Mouse (Mus musculus): Measurements from ENCODE around the gene P2rx2. TPM values are rescaled to one million over a fixed set of nuclear protein-coding genes. Genes with fewer than 3 reads are reported as not detected.

The P2rx2 gene
- under 1 TPM in 3 of 4 experiments, not detected in 1; 0.21 to 0.39 (median 0.27) TPM for total RNA-seq (2022)

DNA sequence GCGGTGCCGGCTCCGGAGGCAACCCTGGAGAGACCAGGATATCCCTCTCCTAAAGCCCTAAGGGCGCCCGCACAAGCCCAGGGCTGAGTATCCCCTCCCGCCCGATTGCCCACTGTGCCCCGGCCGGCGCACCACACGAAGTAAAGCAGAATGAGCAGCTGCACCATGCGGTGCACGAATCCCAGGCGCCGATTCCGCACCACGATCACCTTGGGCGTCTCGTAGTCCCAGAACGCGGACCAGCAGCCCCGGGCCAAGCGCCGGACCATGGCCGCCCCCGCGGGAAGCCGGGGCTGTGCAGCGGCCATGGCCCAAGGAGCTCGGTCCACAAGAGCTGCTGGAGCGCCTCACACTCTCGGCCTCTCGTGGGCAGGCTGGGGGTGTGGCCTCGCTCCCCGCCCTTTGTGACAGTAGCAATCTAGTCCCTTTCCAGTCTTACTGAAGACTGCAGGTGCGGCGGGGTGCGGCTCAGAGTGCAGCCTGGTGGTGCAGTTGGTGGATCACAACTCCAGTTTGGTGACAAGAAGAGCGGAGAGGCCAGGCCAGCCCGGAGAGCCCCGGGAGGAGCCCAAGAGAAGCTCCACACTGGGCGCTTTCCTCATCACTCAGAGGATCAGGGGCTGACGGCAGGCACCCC is at the start of gene P2rx2:
Gene P2rx2, minus strand, starts transcription at position 565 of the 637 bp plus-strand sequence.
- DNase-seq (ENCODE audit: low spot score in 2 of 2), result no peak

DNA sequence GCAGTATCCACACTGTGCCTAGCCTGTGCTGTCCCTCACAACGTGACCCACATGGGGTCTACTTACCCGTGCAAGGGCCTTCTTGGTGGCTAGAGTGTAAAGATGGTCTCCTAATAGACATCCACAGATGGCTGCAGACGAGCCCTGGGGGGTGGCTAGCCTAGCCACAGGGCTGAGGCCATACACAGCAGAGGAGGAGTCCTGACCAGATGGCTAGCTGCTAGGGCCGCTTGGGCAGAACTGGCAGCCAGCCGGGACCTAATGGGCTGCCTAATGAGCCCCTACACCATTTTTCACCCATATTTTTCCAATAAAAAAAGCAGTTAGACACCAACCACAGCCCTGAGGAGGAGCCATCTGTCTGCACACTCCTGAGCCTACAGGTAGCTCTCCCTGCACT is 49.7 kb upstream of the P2rx2 start:
- no peak for DNase-seq (ENCODE audit: low spot score in 2 of 2)

- no peak for DNase-seq (ENCODE audit: low spot score in 2 of 2)
These were observed 47.6 kb upstream of the P2rx2 start for GRCm38 (mm10) chr5:110390631-110391030.

DNA sequence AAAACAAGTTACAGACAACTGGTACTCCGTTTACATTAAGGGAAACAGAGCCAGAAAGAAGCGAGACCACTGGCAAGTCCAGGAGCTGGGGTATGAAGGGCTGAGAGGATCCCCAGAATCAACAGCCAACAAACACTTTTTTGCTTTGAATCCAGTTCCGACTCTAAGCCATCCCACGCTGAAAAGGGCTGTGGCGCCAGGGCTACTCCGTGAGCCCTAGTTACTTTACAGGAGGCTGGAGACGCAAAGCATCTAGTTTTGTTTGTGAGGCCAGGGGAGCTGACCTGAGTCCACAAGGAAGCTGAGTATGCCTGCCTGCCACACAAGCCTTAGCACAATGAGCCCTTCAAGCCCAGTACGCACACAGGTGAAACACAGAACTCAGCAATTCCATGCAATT is 44.3 kb upstream of the P2rx2 start:
- DNase-seq (ENCODE audit: low spot score in 2 of 2), result no peak

DNA sequence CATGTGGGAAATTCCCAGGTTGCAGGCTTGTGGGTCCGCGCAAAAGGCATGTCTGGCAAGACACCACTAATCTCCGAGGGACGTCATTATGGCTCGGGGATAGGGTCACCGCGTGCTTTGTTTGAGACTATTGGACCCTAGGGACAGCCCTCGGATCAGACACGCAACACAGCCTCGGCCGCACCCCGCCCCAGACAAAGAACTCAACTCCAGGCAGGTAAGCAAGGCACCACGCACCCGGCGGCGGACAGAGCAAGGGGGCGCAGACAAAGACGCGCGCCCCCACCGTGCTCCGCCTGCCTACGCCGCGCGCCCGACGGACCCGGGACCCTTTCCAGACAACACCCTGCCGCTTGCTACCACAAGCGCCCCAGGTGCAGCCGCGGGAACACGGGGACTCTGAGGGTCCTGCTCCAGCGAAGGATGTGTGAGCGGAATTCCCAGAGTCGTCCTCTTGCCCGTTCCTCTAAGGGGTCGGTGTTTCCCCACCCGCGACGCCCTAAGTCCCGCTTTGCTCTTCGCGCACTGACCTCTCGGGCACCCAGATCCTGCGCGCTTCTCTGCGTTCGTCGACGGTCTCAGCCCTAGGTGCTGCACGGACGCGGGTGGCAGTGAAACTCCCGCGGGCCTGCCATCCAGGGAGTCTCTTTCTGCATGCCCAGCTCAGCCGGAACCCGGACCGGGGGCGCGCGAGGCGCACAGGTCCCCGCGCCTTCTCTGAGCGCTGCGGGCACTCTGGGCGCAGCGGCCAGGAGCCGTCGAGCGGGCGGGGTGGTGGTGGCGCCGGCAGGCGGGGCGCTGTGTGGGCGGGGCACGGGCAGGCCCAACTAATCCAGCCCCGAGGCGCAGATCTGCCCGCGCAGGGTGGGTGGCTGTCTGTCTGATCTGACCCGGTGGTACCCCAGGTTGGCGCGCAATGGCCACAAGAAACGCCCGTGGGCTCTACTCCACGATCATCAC is 43.6 kb upstream of the P2rx2 start:
- peak in 1 of 2 experiments; percentile 38 for DNase-seq (ENCODE audit: low spot score in 2 of 2)

DNA sequence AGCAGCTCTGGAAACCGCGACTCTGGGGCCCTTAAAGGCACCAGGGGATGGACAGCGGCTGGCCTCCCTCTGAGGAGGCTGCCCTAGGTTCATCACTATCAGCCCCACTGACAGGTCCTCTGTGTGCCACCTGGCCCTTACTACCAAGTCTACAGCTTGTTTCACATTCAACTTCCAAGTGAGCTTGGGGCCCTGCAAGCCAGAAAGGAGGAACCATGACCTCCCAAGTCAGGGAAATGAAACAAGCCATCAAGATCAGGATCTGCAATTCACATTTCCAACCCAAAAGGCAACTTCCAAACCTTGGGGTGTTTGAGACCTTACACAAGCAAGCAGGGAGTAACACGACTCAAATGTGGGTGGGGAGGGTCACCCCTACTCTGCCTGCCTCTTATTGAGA is 42.3 kb upstream of the P2rx2 start:
- DNase-seq (ENCODE audit: low spot score in 2 of 2), result no peak

DNA sequence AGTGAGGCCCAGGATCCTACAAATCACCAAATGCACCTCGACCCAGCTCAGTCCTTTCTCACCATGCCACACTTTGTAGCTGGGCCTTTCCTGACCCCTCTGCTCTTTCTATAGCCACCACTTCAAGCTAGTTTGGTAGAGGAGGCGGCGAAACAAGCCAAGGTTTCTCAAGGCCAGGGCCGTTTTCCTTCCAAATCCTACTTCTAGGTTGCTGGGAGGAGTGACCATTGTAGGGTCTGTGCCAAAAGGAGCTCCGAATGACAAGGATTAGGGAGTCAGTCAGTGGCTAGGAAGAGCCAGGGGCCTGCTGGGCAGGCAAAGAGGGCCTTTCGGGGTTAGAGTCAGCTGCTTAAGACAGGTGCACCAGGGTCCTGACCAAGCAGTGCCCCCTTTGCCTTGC is 41.5 kb upstream of the P2rx2 start:
- DNase-seq (ENCODE audit: low spot score in 2 of 2), result no peak

DNA sequence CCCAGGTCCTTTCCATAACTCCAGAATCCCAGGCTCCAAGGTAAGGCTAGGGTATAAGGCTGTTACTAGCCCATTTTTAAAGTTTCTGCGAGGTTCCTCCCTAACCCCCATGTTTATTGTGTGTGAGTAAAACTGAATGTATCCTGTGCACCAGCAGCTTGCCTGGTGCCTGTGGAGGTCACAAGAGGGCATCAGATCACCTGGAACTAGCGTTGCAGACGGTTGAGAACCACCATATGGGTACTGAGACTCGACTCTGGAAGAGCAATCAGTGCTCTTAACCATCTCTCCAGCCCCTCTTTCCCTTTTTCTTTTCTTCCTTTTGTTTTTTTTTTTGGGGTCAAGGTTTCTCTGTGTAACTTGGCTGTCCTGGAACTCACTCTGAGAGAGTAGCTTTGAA is 36.8 kb upstream of the P2rx2 start:
- no peak for DNase-seq (ENCODE audit: low spot score in 2 of 2)

GRCm38 (mm10) chr5:110379086-110379485 is 36.1 kb upstream of the P2rx2 start:
- DNase-seq (ENCODE audit: low spot score in 2 of 2), result no peak

- DNase-seq (ENCODE audit: low spot score in 2 of 2), result peak in 1 of 2 experiments; percentile 29
These were observed 35.2 kb upstream of the P2rx2 start for GRCm38 (mm10) chr5:110378181-110378583.

DNA sequence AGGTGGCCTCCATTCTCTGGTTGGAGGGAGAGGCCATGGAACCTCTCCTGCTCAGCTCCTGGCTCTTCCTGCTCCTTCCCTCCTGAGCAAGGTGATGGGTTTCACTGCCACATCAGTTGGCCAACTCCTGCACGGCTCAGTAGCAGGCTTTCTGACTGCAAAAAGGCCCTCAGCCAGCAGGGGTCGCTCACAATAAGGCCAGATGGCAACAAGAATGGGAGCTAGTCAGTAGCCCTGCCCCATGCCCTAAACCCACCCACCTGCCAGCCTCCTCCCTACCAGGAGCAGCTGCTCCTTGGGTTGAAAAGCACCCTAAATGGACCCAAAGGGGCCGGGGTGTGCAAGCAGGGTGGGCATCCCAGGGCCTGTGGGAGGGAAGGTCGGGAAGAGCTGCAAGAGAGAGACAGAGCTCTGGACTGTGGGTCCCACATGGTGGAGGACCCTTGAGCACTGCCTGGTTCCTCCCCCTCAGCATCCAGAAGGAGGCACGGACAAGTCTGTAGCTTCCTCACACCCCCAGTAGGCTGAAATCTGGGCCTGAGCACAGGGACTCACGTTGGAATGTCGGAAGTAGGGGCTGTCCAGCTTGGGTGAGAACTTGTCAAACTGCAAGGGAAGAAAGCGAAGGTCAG is 33.9 kb upstream of the P2rx2 start:
- DNase-seq (ENCODE audit: low spot score in 2 of 2), result peak; percentile 64 to 73

GRCm38 (mm10) chr5:110363822-110364545 is 21.0 kb upstream of the P2rx2 start:
- DNase-seq (ENCODE audit: low spot score in 2 of 2), result no peak

- DNase-seq (ENCODE audit: low spot score in 2 of 2), result peak in 1 of 2 experiments; percentile 71
These were observed 20.3 kb upstream of the P2rx2 start for GRCm38 (mm10) chr5:110363179-110363821.

DNA sequence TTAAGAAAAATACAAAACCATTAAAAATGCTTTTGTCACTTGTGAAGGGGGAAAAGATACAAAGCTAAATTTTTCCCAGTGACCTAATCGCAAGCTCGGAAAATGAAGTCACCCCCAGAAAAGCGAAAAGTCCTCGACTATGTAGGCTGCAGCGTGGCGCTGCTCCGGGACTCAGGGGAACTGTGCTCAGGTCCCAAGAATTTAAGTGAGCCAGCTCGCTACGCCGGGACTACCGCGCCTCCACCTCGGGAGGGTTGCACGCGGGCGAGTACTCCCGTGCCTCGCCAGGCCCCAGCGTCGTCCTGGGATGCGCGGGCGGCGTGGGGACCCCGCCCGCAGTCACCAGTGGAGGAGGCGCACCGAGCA is 19.8 kb upstream of the P2rx2 start:
- no peak for DNase-seq (ENCODE audit: low spot score in 2 of 2)

- DNase-seq (ENCODE audit: low spot score in 2 of 2), result no peak
These were observed 18.5 kb upstream of the P2rx2 start for GRCm38 (mm10) chr5:110361465-110361864.

DNA sequence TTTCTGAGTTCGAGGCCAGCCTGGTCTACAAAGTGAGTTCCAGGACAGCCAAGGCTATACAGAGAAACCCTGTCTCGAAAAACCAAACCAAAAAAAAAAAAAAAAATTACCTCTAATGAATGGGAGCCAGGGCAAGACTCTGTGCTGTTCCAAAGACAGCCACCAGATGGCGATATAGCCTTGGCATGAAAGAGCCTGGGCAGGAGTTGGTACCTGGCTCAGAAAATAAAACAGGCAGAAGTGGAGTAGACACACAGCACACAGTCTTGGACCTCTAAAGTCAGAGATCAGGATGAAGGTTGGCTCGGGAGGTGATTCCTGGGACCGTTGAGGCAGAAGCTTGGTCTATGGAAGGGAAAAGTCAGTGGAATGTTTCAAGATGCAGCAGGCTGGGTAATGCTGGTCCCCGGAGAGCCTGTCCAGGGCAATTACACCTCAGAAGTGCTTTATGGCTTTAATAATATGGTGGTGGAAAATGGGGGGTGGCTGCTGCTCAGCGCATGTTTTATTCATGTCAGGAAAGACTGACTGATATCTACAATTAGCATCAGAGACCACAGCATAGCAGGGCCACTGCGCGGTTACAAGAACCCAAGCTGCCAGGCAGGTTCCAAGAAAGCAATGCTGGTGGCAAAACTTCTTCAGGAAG is 14.6 kb upstream of the P2rx2 start:
- DNase-seq (ENCODE audit: low spot score in 2 of 2), result peak in 1 of 2 experiments; percentile 88

DNA sequence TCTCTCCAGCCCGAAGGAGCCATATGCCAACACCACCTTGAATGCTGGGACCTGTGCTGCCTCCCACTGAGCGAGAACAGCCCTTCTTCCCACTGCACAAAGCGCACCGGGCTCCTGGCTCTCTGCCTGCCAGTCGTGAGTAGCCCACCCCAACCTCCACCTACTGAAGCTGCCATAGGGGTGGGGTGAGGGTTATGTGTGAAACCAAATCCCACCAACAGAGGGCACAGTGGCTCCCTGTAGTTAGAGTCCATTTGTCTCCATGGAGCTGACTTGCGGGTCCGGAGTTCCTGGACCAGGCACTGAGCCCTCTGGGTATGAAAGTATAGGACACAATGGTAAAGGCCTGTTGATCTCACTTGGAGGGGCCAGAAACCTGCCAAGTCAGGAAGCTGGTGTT is 11.7 kb upstream of the P2rx2 start:
- DNase-seq (ENCODE audit: low spot score in 2 of 2), result no peak

- no peak for DNase-seq (ENCODE audit: low spot score in 2 of 2)
These were observed 4.0 kb upstream of the P2rx2 start for GRCm38 (mm10) chr5:110347006-110347405.

GRCm38 (mm10) chr5:110345553-110345952 is 2.5 kb upstream of the P2rx2 start:
- no peak for DNase-seq (ENCODE audit: low spot score in 2 of 2)

- DNase-seq (ENCODE audit: low spot score in 2 of 2), result no peak
These were observed 1.5 kb upstream of the P2rx2 start, which contains the start of gene Lrcol1 for GRCm38 (mm10) chr5:110344524-110344923. Gene Lrcol1 (plus strand): TSS chr5:110344730.
